Mouse (Mus musculus) midbrain, embryonic 12.5 days (tissue): ENCODE measurements around the gene Crip2. TPM values are rescaled to one million over a fixed set of nuclear protein-coding genes. Genes with fewer than 3 reads are reported as not detected.

Experiments used
- ATAC-seq: fragments of 200-750 bp; cut with Nextera tagmentation; 2 replicates; pipeline ENCODE4 v1.8.0; 2017; ENCODE audit warnings: low read depth, moderate TSS enrichment, moderate library complexity; ENCODE audit not compliant: low FRiP score
- H3K27ac ChIP-seq: fragments of 300-500 bp; sonication (generic); replicated peaks from 2 replicates; pipeline ENCODE4 v1.5.1; 2016; ENCODE audit warnings: mild to moderate bottlenecking
- H3K27me3 ChIP-seq: fragments of 300-500 bp; sonication (generic); 2 replicates; pipeline ENCODE4 v1.6.1; 2016; ENCODE audit warnings: mild to moderate bottlenecking
- H3K36me3 ChIP-seq: fragments of 300-500 bp; sonication (generic); 2 replicates; pipeline ENCODE4 v1.6.1; 2016
- H3K4me1 ChIP-seq: fragments of 300-500 bp; sonication (generic); 2 replicates; pipeline ENCODE4 v1.6.1; 2016
- H3K4me2 ChIP-seq: fragments of 300-500 bp; sonication (generic); replicated peaks from 2 replicates; pipeline ENCODE4 v1.6.1; 2016; ENCODE audit warnings: mild to moderate bottlenecking, moderate library complexity
- H3K4me3 ChIP-seq: fragments of 300-500 bp; sonication (generic); 2 replicates; pipeline ENCODE4 v1.5.1; 2016; ENCODE audit warnings: mild to moderate bottlenecking
- H3K9ac ChIP-seq: fragments of 300-500 bp; sonication (generic); replicated peaks from 2 replicates; pipeline ENCODE4 v1.6.1; 2016; ENCODE audit warnings: mild to moderate bottlenecking, moderate library complexity
- H3K9me3 ChIP-seq: fragments of 300-500 bp; sonication (generic); 2 replicates; pipeline ENCODE4 v1.6.1; 2016; ENCODE audit warnings: mild to moderate bottlenecking
- WGBS: fragments of 180-500 bp; shearing (Covaris S2); methylation state at CpG from one replicate; pipeline ENCODE4 v1.1.7; 2016; 5-methylcytosine and 5-hydroxymethylcytosine counted together
- polyA plus RNA-seq: library from polyadenylated mRNA; unstranded; fragments of >200 nt; fragmentation: Nextera tagmentation; extraction: Ambion mirVana; gene quantifications from 2 replicates; pipeline ENCODE4 v1.2.1, GENCODE M21; 2016

Crip2 gene
- polyA plus RNA-seq = 257 and 284 TPM in 2 replicates

- H3K4me2 ChIP-seq = peak within 1 kb of the TSS; percentile 65
- H3K9me3 ChIP-seq = no peaks in the 10 kb centered on the region
- peak; percentile 89 for ATAC-seq
- H3K27ac ChIP-seq = peak within 1 kb of the TSS; percentile 93
- H3K4me1 ChIP-seq = peaks cover 46% of the 10 kb centered on the region
- H3K27me3 ChIP-seq = peaks cover 11% of the 10 kb centered on the region
- H3K36me3 ChIP-seq = peaks cover 55% of the 10 kb centered on the region
- H3K9ac ChIP-seq = peak within 1 kb of the TSS; percentile 78
- 1% methylated on average over 58 of the region's 68 CpGs for WGBS
- peak within 1 kb of the TSS; percentile 72 for H3K4me3 ChIP-seq
These were observed at the start of gene Crip2 for GRCm38 (mm10) chr12:113139908-113140615. Crip2 (plus strand) TSS chr12:113140236.

- no peaks in the 10 kb centered on the region for H3K36me3 ChIP-seq
- H3K9ac ChIP-seq = peak overlapping the region; percentile 100; the same call in 1 of the 2 replicates
- H3K4me3 ChIP-seq = peak overlapping the region; percentile 98
- peaks cover 37% of the 10 kb centered on the region for H3K4me1 ChIP-seq
- 87% methylated on average over 5 of the region's 5 CpGs for WGBS
- no peak overlapping the region for H3K27ac ChIP-seq
- no peaks in the 10 kb centered on the region for H3K27me3 ChIP-seq
- peak overlapping the region; percentile 66 for H3K4me2 ChIP-seq
- no peak for ATAC-seq
- no peaks in the 10 kb centered on the region for H3K9me3 ChIP-seq
These were observed 43.0 kb upstream of the Crip2 start for GRCm38 (mm10) chr12:113097040-113097439.

GRCm38 (mm10) chr12:113097749-113098281 is 42.2 kb upstream of the Crip2 start, which contains the start of gene Mta1:
Mta1 (plus strand) TSS chr12:113098278.
- Histone ChIP-seq H3K36me3 (0 out of 2 replicates have a peak, but pooled peaks cover 2% of the 10 kb centered on the region), H3K9me3 (no peaks in the 10 kb centered on the region), H3K4me2 (peak within 1 kb of the TSS; percentile 95), H3K27ac (peak within 1 kb of the TSS; percentile 82), H3K9ac (peak within 1 kb of the TSS; percentile 100), H3K27me3 (no peaks in the 10 kb centered on the region), H3K4me3 (peak within 1 kb of the TSS; percentile 98), H3K4me1 (peaks cover 43% of the 10 kb centered on the region)
- peak; percentile 75 for ATAC-seq
- WGBS = 3% methylated on average over 30 of the region's 53 CpGs

- under 1% methylated on average over 50 of the region's 60 CpGs for WGBS
- peak; percentile 20; the same call in 1 of the 2 replicates for ATAC-seq
- Histone ChIP-seq H3K27me3 (no peaks in the 10 kb centered on the region), H3K9me3 (no peaks in the 10 kb centered on the region), H3K4me3 (peak overlapping the region; percentile 98), H3K4me2 (peak overlapping the region; percentile 95), H3K27ac (peak overlapping the region; percentile 82), H3K9ac (peak overlapping the region; percentile 100), H3K4me1 (peaks cover 51% of the 10 kb centered on the region), H3K36me3 (0 out of 2 replicates have a peak, but pooled peaks cover 3% of the 10 kb centered on the region)
These were observed 41.4 kb upstream of the Crip2 start for GRCm38 (mm10) chr12:113098530-113099151.

- peak overlapping the region; percentile 100 for H3K9ac ChIP-seq
- peak overlapping the region; percentile 95 for H3K4me2 ChIP-seq
- 0 out of 2 replicates have a peak overlapping the region, but pooled peaks have one; percentile 82 for H3K27ac ChIP-seq
- no peak for ATAC-seq
- no peaks in the 10 kb centered on the region for H3K9me3 ChIP-seq
- H3K36me3 ChIP-seq = 0 out of 2 replicates have a peak, but pooled peaks cover 6% of the 10 kb centered on the region
- peak overlapping the region; percentile 98 for H3K4me3 ChIP-seq
- no peaks in the 10 kb centered on the region for H3K27me3 ChIP-seq
- 32% methylated on average over 6 of the region's 6 CpGs for WGBS
- peaks cover 55% of the 10 kb centered on the region for H3K4me1 ChIP-seq
These were observed 40.4 kb upstream of the Crip2 start for GRCm38 (mm10) chr12:113099470-113100237.

- no peak overlapping the region for H3K27ac ChIP-seq
- H3K36me3 ChIP-seq = peaks cover 14% of the 10 kb centered on the region; the same call in 1 of the 2 replicates
- ATAC-seq = no peak
- no peaks in the 10 kb centered on the region for H3K27me3 ChIP-seq
- H3K4me3 ChIP-seq = no peak overlapping the region
- WGBS = 87% methylated on average over 5 of the region's 5 CpGs
- no peaks in the 10 kb centered on the region for H3K9me3 ChIP-seq
- H3K4me2 ChIP-seq = 0 out of 2 replicates have a peak overlapping the region, but pooled peaks have one; percentile 95
- H3K9ac ChIP-seq = no peak overlapping the region
- H3K4me1 ChIP-seq = peaks cover 55% of the 10 kb centered on the region
These were observed 39.5 kb upstream of the Crip2 start for GRCm38 (mm10) chr12:113100448-113101076.

GRCm38 (mm10) chr12:113101251-113101960 is 38.6 kb upstream of the Crip2 start:
- WGBS = 86% methylated on average over 9 of the region's 9 CpGs
- no peaks in the 10 kb centered on the region for H3K27me3 ChIP-seq
- H3K9me3 ChIP-seq = no peaks in the 10 kb centered on the region
- no peak for ATAC-seq
- H3K36me3 ChIP-seq = peaks cover 19% of the 10 kb centered on the region; the same call in 1 of the 2 replicates
- no peak overlapping the region for H3K4me2 ChIP-seq
- H3K9ac ChIP-seq = no peak overlapping the region
- peaks cover 55% of the 10 kb centered on the region for H3K4me1 ChIP-seq
- no peak overlapping the region for H3K4me3 ChIP-seq
- no peak overlapping the region for H3K27ac ChIP-seq

- Histone ChIP-seq H3K9me3 (no peaks in the 10 kb centered on the region), H3K4me1 (peaks cover 47% of the 10 kb centered on the region), H3K4me2 (no peak overlapping the region), H3K36me3 (peaks cover 19% of the 10 kb centered on the region; the same call in 1 of the 2 replicates), H3K9ac (no peak overlapping the region; the same call in 1 of the 2 replicates), H3K27ac (peak overlapping the region; percentile 6), H3K27me3 (no peaks in the 10 kb centered on the region), H3K4me3 (no peak overlapping the region)
- no peak for ATAC-seq
- WGBS = 61% methylated on average over 6 of the region's 6 CpGs
These were observed 37.6 kb upstream of the Crip2 start for GRCm38 (mm10) chr12:113102461-113102860.

- no peak for ATAC-seq
- Histone ChIP-seq H3K36me3 (peaks cover 19% of the 10 kb centered on the region; the same call in 1 of the 2 replicates), H3K9me3 (no peaks in the 10 kb centered on the region), H3K27ac (no peak overlapping the region), H3K9ac (no peak overlapping the region), H3K4me1 (peaks cover 41% of the 10 kb centered on the region), H3K27me3 (no peaks in the 10 kb centered on the region), H3K4me3 (no peak overlapping the region), H3K4me2 (no peak overlapping the region)
- WGBS = 86% methylated on average over 8 of the region's 8 CpGs
These were observed 36.1 kb upstream of the Crip2 start for GRCm38 (mm10) chr12:113103846-113104451.

- Histone ChIP-seq H3K27me3 (no peaks in the 10 kb centered on the region), H3K9ac (no peak overlapping the region), H3K4me3 (no peak overlapping the region), H3K4me2 (no peak overlapping the region), H3K36me3 (peaks cover 19% of the 10 kb centered on the region; the same call in 1 of the 2 replicates), H3K9me3 (no peaks in the 10 kb centered on the region), H3K4me1 (peaks cover 25% of the 10 kb centered on the region), H3K27ac (no peak overlapping the region)
- no peak for ATAC-seq
- 91% methylated on average over 6 of the region's 6 CpGs for WGBS
These were observed 33.6 kb upstream of the Crip2 start for GRCm38 (mm10) chr12:113106386-113106785.
